Mouse (Mus musculus) liver, postnatal 0 days (tissue): Measurements from ENCODE around the gene Grhpr.

Experiments used
- CTCF ChIP-seq: sonication (generic); IDR thresholded peaks from 2 replicates; pipeline ENCODE4 v1.5.1; 2016; ENCODE audit warnings: antibody characterized with exemption, low read depth
- EP300 ChIP-seq: IDR thresholded peaks from 2 replicates; pipeline ENCODE4 v1.6.1; 2016; ENCODE audit warnings: antibody characterized with exemption, low read depth, mild to moderate bottlenecking

GRCm38 (mm10) chr4:45019009-45019408 lies 37.8 kb downstream of the Grhpr start:
- TF ChIP-seq CTCF: no peak
- no peak for TF ChIP-seq EP300
